Mouse (Mus musculus) kidney, embryonic 14.5 days (tissue): ENCODE results near the gene Zfp428. TPM values are rescaled to one million over a fixed set of nuclear protein-coding genes. Genes with fewer than 3 reads are reported as not detected.
A peak's percentile ranks its signal among the peaks of the same experiment; 100 is the strongest.
"Not testable (repeated sequence)": the region's sequence is repeated elsewhere in the genome, so short reads cannot be mapped to it uniquely, and the experiment has no call there.

Experiments
- ATAC-seq: fragments of 200-750 bp; cut with Nextera tagmentation; 2 replicates; pipeline ENCODE4 v1.8.0; 2017; ENCODE audit warnings: moderate number of reproducible peaks, mild to moderate bottlenecking, moderate TSS enrichment, moderate library complexity; ENCODE audit not compliant: low FRiP score, low TSS enrichment
- H3K27ac ChIP-seq: fragments of 300-500 bp; sonication (generic); 2 replicates; pipeline ENCODE4 v1.5.1; 2014; ENCODE audit warnings: low read depth, mild to moderate bottlenecking, low read length, moderate library complexity, mixed read lengths
- H3K27me3 ChIP-seq: fragments of 300-500 bp; sonication (generic); 2 replicates; pipeline ENCODE4 v1.6.1; 2014; ENCODE audit warnings: mild to moderate bottlenecking, low read length; ENCODE audit not compliant: control insufficient read depth, insufficient read depth
- H3K36me3 ChIP-seq: fragments of 300-500 bp; sonication (generic); 2 replicates; pipeline ENCODE4 v1.6.1; 2014; ENCODE audit warnings: low read length, mixed read lengths; ENCODE audit not compliant: control insufficient read depth, insufficient read depth
- H3K4me1 ChIP-seq: fragments of 300-500 bp; sonication (generic); 2 replicates; pipeline ENCODE4 v1.6.1; 2014; ENCODE audit warnings: low read length, mixed read lengths; ENCODE audit not compliant: control insufficient read depth, insufficient read depth
- H3K4me2 ChIP-seq: fragments of 300-500 bp; sonication (generic); replicated peaks from 2 replicates; pipeline ENCODE4 v1.6.1; 2014; ENCODE audit warnings: low read depth, mild to moderate bottlenecking, low read length
- H3K4me3 ChIP-seq: fragments of 300-500 bp; sonication (generic); 2 replicates; pipeline ENCODE4 v1.5.1; 2014; ENCODE audit warnings: mild to moderate bottlenecking, low read length
- H3K9ac ChIP-seq: fragments of 300-500 bp; sonication (generic); 2 replicates; pipeline ENCODE4 v1.6.1; 2014; ENCODE audit warnings: low read depth, mild to moderate bottlenecking, low read length, moderate library complexity
- H3K9me3 ChIP-seq: fragments of 300-500 bp; sonication (generic); 2 replicates; pipeline ENCODE4 v1.6.1; 2016; ENCODE audit warnings: low read length; ENCODE audit not compliant: control insufficient read depth
- WGBS: fragments of 180-500 bp; shearing (Covaris S2); extraction: QIAGEN DNeasy Blood & Tissue Kit; methylation state at CpG from one replicate; pipeline ENCODE4 v1.1.7; 2014; 5-methylcytosine and 5-hydroxymethylcytosine counted together
- polyA plus RNA-seq: library from polyadenylated mRNA; unstranded; fragments of >200 nt; fragmentation: Nextera tagmentation; extraction: Ambion mirVana; gene quantifications from 2 replicates; pipeline ENCODE4 v1.2.1, GENCODE M21; 2014

The Zfp428 gene
- polyA plus RNA-seq, 1 experiment from 2014 or later = 54.5 TPM

- WGBS = 12% methylated on average over 3 of the region's 3 CpGs
- Histone ChIP-seq H3K36me3 (0 out of 2 replicates have a peak, but pooled peaks cover 6% of the 10 kb centered on the region), H3K27me3 (no peaks in the 10 kb centered on the region), H3K27ac (no peak overlapping the region), H3K4me1 (peaks cover 24% of the 10 kb centered on the region), H3K4me3 (peak overlapping the region; percentile 79; the same call in 1 of the 2 replicates), H3K9ac (no peak overlapping the region), H3K4me2 (peak overlapping the region; percentile 78), H3K9me3 (no peaks in the 10 kb centered on the region)
- no peak for ATAC-seq
Observed at GRCm38 (mm10) chr7:24506065-24506459, 744 bp upstream of the Zfp428 start.

- H3K4me1 ChIP-seq = peaks cover 24% of the 10 kb centered on the region
- no peaks in the 10 kb centered on the region for H3K27me3 ChIP-seq
- peaks cover 9% of the 10 kb centered on the region; the same call in 1 of the 2 replicates for H3K36me3 ChIP-seq
- H3K4me2 ChIP-seq = peak overlapping the region; percentile 78
- H3K9me3 ChIP-seq = no peaks in the 10 kb centered on the region
- peak overlapping the region; percentile 79 for H3K4me3 ChIP-seq
- H3K9ac ChIP-seq = peak overlapping the region; percentile 98
- peak overlapping the region; percentile 99 for H3K27ac ChIP-seq
- ATAC-seq = peak; percentile 1; the same call in 1 of the 2 replicates
- 2% methylated on average over 12 of the region's 12 CpGs for WGBS
Observed at GRCm38 (mm10) chr7:24506476-24506837, 349 bp upstream of the Zfp428 start.

- Histone ChIP-seq H3K27ac (peak overlapping the region; percentile 99), H3K4me1 (peaks cover 24% of the 10 kb centered on the region), H3K9ac (peak overlapping the region; percentile 98), H3K4me2 (peak overlapping the region; percentile 78), H3K27me3 (no peaks in the 10 kb centered on the region), H3K9me3 (no peaks in the 10 kb centered on the region), H3K4me3 (peak overlapping the region; percentile 79), H3K36me3 (peaks cover 16% of the 10 kb centered on the region; the same call in 1 of the 2 replicates)
- under 1% methylated on average over 20 of the region's 20 CpGs for WGBS
- peak; percentile 22 for ATAC-seq
Observed at GRCm38 (mm10) chr7:24507726-24508114, 914 bp downstream of the Zfp428 start.

GRCm38 (mm10) chr7:24512355-24512754 is 5.5 kb downstream of the Zfp428 start, which contains the start of gene AC161166.1:
TSS of gene AC161166.1 (minus strand) at chr7:24512455.
- ATAC-seq = no peak
- no peak within 1 kb of the TSS for H3K4me2 ChIP-seq

GRCm38 (mm10) chr7:24516319-24516718 is 9.5 kb downstream of the Zfp428 start:
- not testable (repeated sequence) for H3K9ac ChIP-seq, ATAC-seq, H3K27ac ChIP-seq, H3K27me3 ChIP-seq, H3K4me2 ChIP-seq, H3K4me3 ChIP-seq, H3K9me3 ChIP-seq, H3K4me1 ChIP-seq
- WGBS = 76% methylated on average over 8 of the region's 8 CpGs
- peaks cover 32% of the 10 kb centered on the region for H3K36me3 ChIP-seq

More at GRCm38 (mm10) chr7:24512355-24512754, 5.5 kb downstream of the Zfp428 start, which contains the start of gene AC161166.1:
- H3K36me3 ChIP-seq = peaks cover 40% of the 10 kb centered on the region
- H3K4me3 ChIP-seq = no peak within 1 kb of the TSS
- no peaks in the 10 kb centered on the region for H3K9me3 ChIP-seq
- H3K4me1 ChIP-seq = peaks cover 7% of the 10 kb centered on the region
- H3K27ac ChIP-seq = no peak within 1 kb of the TSS
- no peaks in the 10 kb centered on the region for H3K27me3 ChIP-seq
- no peak within 1 kb of the TSS for H3K9ac ChIP-seq
- 92% methylated on average over 7 of the region's 7 CpGs for WGBS

- Histone ChIP-seq H3K27ac (no peak overlapping the region), H3K4me3 (no peak overlapping the region), H3K9ac (no peak overlapping the region), H3K27me3 (no peaks in the 10 kb centered on the region), H3K4me2 (no peak overlapping the region), H3K4me1 (no peaks in the 10 kb centered on the region), H3K9me3 (no peaks in the 10 kb centered on the region), H3K36me3 (peaks cover 26% of the 10 kb centered on the region)
- 59% methylated on average over 5 of the region's 5 CpGs for WGBS
- no peak for ATAC-seq
Observed at GRCm38 (mm10) chr7:24517077-24517476, 10.3 kb downstream of the Zfp428 start.

- H3K27me3 ChIP-seq = no peaks in the 10 kb centered on the region
- no peak overlapping the region for H3K9ac ChIP-seq
Observed at GRCm38 (mm10) chr7:24517654-24518053, 10.8 kb downstream of the Zfp428 start.

GRCm38 (mm10) chr7:24519130-24519529 is 12.3 kb downstream of the Zfp428 start:
- Histone ChIP-seq H3K36me3 (peaks cover 21% of the 10 kb centered on the region), H3K9ac (no peak overlapping the region), H3K4me3 (no peak overlapping the region), H3K4me2 (no peak overlapping the region), H3K4me1 (no peaks in the 10 kb centered on the region), H3K27me3 (no peaks in the 10 kb centered on the region), H3K9me3 (no peaks in the 10 kb centered on the region), H3K27ac (no peak overlapping the region)
- 57% methylated on average over 3 of the region's 3 CpGs for WGBS
- ATAC-seq = no peak

More at GRCm38 (mm10) chr7:24517654-24518053, 10.8 kb downstream of the Zfp428 start:
- Histone ChIP-seq H3K27ac (no peak overlapping the region), H3K4me2 (no peak overlapping the region), H3K9me3 (no peaks in the 10 kb centered on the region), H3K4me1 (no peaks in the 10 kb centered on the region), H3K36me3 (peaks cover 24% of the 10 kb centered on the region), H3K4me3 (no peak overlapping the region)
- WGBS = 65% methylated on average over 6 of the region's 6 CpGs
- no peak for ATAC-seq

GRCm38 (mm10) chr7:24520054-24520453 is 13.2 kb downstream of the Zfp428 start:
- peaks cover 12% of the 10 kb centered on the region; the same call in 1 of the 2 replicates for H3K36me3 ChIP-seq
- ATAC-seq, H3K27me3 ChIP-seq, H3K27ac ChIP-seq, H3K9me3 ChIP-seq, H3K4me2 ChIP-seq, H3K4me1 ChIP-seq, H3K9ac ChIP-seq, H3K4me3 ChIP-seq: not testable (repeated sequence)
- WGBS = 88% methylated on average over 10 of the region's 10 CpGs
